Mouse (Mus musculus) liver, postnatal 0 days (tissue): ENCODE data around the gene Acvr2a. TPM values are rescaled to one million over a fixed set of nuclear protein-coding genes. Genes with fewer than 3 reads are reported as not detected.

Source experiments
- ATAC-seq: fragments of 200-750 bp; cut with Nextera tagmentation; 2 replicates; pipeline ENCODE4 v1.8.0; 2017; ENCODE audit warnings: mild to moderate bottlenecking, moderate library complexity
- DNase-seq: peaks from one replicate; pipeline ENCODE4 v3.0.0-alpha.2; 2016
- H3K27ac ChIP-seq: fragments of 300-500 bp; sonication (generic); 2 replicates; pipeline ENCODE4 v1.5.1; 2014; ENCODE audit warnings: antibody characterized with exemption, moderate library complexity, mild to moderate bottlenecking, low read depth
- H3K27me3 ChIP-seq: fragments of 300-500 bp; sonication (generic); 2 replicates; pipeline ENCODE4 v1.6.1; 2014; ENCODE audit warnings: low read length, control low read depth, mixed read lengths; ENCODE audit not compliant: insufficient read depth
- H3K36me3 ChIP-seq: fragments of 300-500 bp; sonication (generic); replicated peaks from 2 replicates; pipeline ENCODE4 v1.6.1; 2014; ENCODE audit warnings: mild to moderate bottlenecking, control low read depth, low read length, moderate library complexity, mixed read lengths; ENCODE audit not compliant: insufficient read depth
- H3K4me1 ChIP-seq: fragments of 300-500 bp; sonication (generic); 2 replicates; pipeline ENCODE4 v1.6.1; 2014; ENCODE audit warnings: antibody characterized with exemption, mild to moderate bottlenecking, control low read depth; ENCODE audit not compliant: insufficient read depth
- H3K4me2 ChIP-seq: fragments of 300-500 bp; sonication (generic); 2 replicates; pipeline ENCODE4 v1.6.1; 2014; ENCODE audit warnings: low read depth, mild to moderate bottlenecking, low read length, moderate library complexity, mixed read lengths
- H3K4me3 ChIP-seq: fragments of 300-500 bp; sonication (generic); 2 replicates; pipeline ENCODE4 v1.5.1; 2014; ENCODE audit warnings: low read depth, low read length
- H3K9ac ChIP-seq: fragments of 300-500 bp; sonication (generic); replicated peaks from 2 replicates; pipeline ENCODE4 v1.6.1; 2014; ENCODE audit warnings: mild to moderate bottlenecking, moderate library complexity
- H3K9me3 ChIP-seq: fragments of 300-500 bp; sonication (generic); 2 replicates; pipeline ENCODE4 v1.6.1; 2016; ENCODE audit warnings: mild to moderate bottlenecking, control low read depth, low read length, mixed read lengths
- CTCF ChIP-seq: sonication (generic); IDR thresholded peaks from 2 replicates; pipeline ENCODE4 v1.5.1; 2016; ENCODE audit warnings: antibody characterized with exemption, low read depth
- EP300 ChIP-seq: IDR thresholded peaks from 2 replicates; pipeline ENCODE4 v1.6.1; 2016; ENCODE audit warnings: antibody characterized with exemption, low read depth, mild to moderate bottlenecking
- WGBS: fragments of 180-500 bp; shearing (Covaris S2); extraction: QIAGEN DNeasy Blood & Tissue Kit; methylation state at CpG from one replicate; pipeline ENCODE4 v1.1.7; 2014; ENCODE audit not compliant: insufficient replicate concordance; 5-methylcytosine and 5-hydroxymethylcytosine counted together
- polyA plus RNA-seq: library from polyadenylated mRNA; unstranded; fragments of >200 nt; fragmentation: Nextera tagmentation; extraction: Ambion mirVana; gene quantifications from 2 replicates; pipeline ENCODE4 v1.2.1, GENCODE M21; 2015

Acvr2a gene
- polyA plus RNA-seq, 1 experiment from 2014 or later: 3.9 TPM

GRCm38 (mm10) chr2:48868199-48868913, 54.4 kb downstream of the Acvr2a start:
- H3K27ac ChIP-seq: no peak overlapping the region
- H3K4me3 ChIP-seq: no peak overlapping the region
- WGBS: 75% methylated on average over 5 of the region's 5 CpGs
- no peak overlapping the region for H3K9ac ChIP-seq
- TF ChIP-seq CTCF (no peak), EP300 (no peak)
- no peaks in the 10 kb centered on the region for H3K27me3 ChIP-seq
- no peak for DNase-seq
- ATAC-seq: no peak
- no peaks in the 10 kb centered on the region for H3K36me3 ChIP-seq
- H3K9me3 ChIP-seq: no peaks in the 10 kb centered on the region
- H3K4me1 ChIP-seq: no peaks in the 10 kb centered on the region
- H3K4me2 ChIP-seq: no peak overlapping the region

GRCm38 (mm10) chr2:48885945-48886344, 72.0 kb downstream of the Acvr2a start:
- Histone ChIP-seq H3K4me3 (no peak overlapping the region), H3K4me2 (no peak overlapping the region), H3K9me3 (no peaks in the 10 kb centered on the region), H3K27me3 (no peaks in the 10 kb centered on the region), H3K4me1 (no peaks in the 10 kb centered on the region), H3K36me3 (no peaks in the 10 kb centered on the region), H3K9ac (no peak overlapping the region), H3K27ac (no peak overlapping the region)
- ATAC-seq: no peak
- peak; percentile 43 for DNase-seq
- TF ChIP-seq EP300 (no peak), CTCF (peak; percentile 73)

- ATAC-seq (no peak), DNase-seq (no peak)
- Histone ChIP-seq H3K27ac (no peak overlapping the region), H3K4me2 (no peak overlapping the region), H3K9me3 (no peaks in the 10 kb centered on the region), H3K9ac (no peak overlapping the region), H3K27me3 (no peaks in the 10 kb centered on the region), H3K4me1 (no peaks in the 10 kb centered on the region), H3K36me3 (peaks cover 10% of the 10 kb centered on the region), H3K4me3 (no peak overlapping the region)
- no peak for TF ChIP-seq EP300
- TF ChIP-seq CTCF: no peak
- 83% methylated on average over 3 of the region's 3 CpGs for WGBS
Observed at GRCm38 (mm10) chr2:48895186-48895585, 81.3 kb downstream of the Acvr2a start.

- no peak for TF ChIP-seq EP300
- peak; percentile 59 for TF ChIP-seq CTCF
- Histone ChIP-seq H3K9me3 (no peaks in the 10 kb centered on the region), H3K9ac (no peak overlapping the region), H3K4me1 (no peaks in the 10 kb centered on the region), H3K4me3 (no peak overlapping the region), H3K27me3 (no peaks in the 10 kb centered on the region), H3K36me3 (peaks cover 30% of the 10 kb centered on the region), H3K4me2 (no peak overlapping the region), H3K27ac (no peak overlapping the region)
- ATAC-seq: no peak
- WGBS: 43% methylated on average over 2 of the region's 2 CpGs
- no peak for DNase-seq
Observed at GRCm38 (mm10) chr2:48908866-48909265, 95.0 kb downstream of the Acvr2a start.

- ATAC-seq: no peak
Observed at GRCm38 (mm10) chr2:48914185-48914584, 100.3 kb downstream of the Acvr2a start.

GRCm38 (mm10) chr2:48915832-48916231, 101.9 kb downstream of the Acvr2a start:
- Histone ChIP-seq H3K9ac (no peak overlapping the region), H3K27me3 (no peaks in the 10 kb centered on the region), H3K9me3 (no peaks in the 10 kb centered on the region), H3K36me3 (peaks cover 27% of the 10 kb centered on the region), H3K4me2 (no peak overlapping the region), H3K4me3 (no peak overlapping the region), H3K27ac (no peak overlapping the region), H3K4me1 (no peaks in the 10 kb centered on the region)
- DNase-seq (no peak), ATAC-seq (no peak)
- TF ChIP-seq CTCF: no peak
- no peak for TF ChIP-seq EP300

More at GRCm38 (mm10) chr2:48914185-48914584, 100.3 kb downstream of the Acvr2a start:
- no peak overlapping the region for H3K4me3 ChIP-seq
- H3K4me1 ChIP-seq: no peaks in the 10 kb centered on the region
- H3K36me3 ChIP-seq: peaks cover 27% of the 10 kb centered on the region
- no peak overlapping the region for H3K27ac ChIP-seq
- H3K27me3 ChIP-seq: no peaks in the 10 kb centered on the region
- WGBS: 48% methylated on average over 1 of the region's 1 CpGs
- DNase-seq: no peak
- no peak for TF ChIP-seq EP300
- TF ChIP-seq CTCF: peak; percentile 30; the same call in 1 of the 2 replicates
- H3K4me2 ChIP-seq: no peak overlapping the region
- H3K9ac ChIP-seq: no peak overlapping the region
- H3K9me3 ChIP-seq: no peaks in the 10 kb centered on the region
